Mouse (Mus musculus): ENCODE results near the gene Ogdhl.

GRCm38 (mm10) chr14:32317822-32318221 lies 4.0 kb upstream of the Ogdhl start:
- TF ChIP-seq POLR2A (IDR thresholded peaks at IDR 0.05; ENCODE audit: insufficient read depth, low read depth, low read length) (no peak), CTCF (IDR thresholded peaks at IDR 0.05; ENCODE audit: insufficient read depth, low read depth, low read length) (no peak)

All from olfactory bulb, adult 2 months (tissue).